Comparison of ENCODE assay signal across 16 mouse cellular contexts in genomic region chr6:86543869-86544268, GRCm38 (mm10).
"Had no signal": no experiment of that assay in that cellular context is flagged by ENCODE, and none has a peak within 500 bp of the region (broad histone marks: within the 10 kb centered on the region; RNA-seq: fewer than 3 reads in every experiment).

No protein-coding gene starts in this region.

- H3K4me2 ChIP-seq: lung, embryonic 15.5 days; midbrain, embryonic 12.5 days; midbrain, embryonic 15.5 days; neural tube, embryonic 12.5 days; stomach, embryonic 15.5 days had no signal

- H3K4me1 ChIP-seq: midbrain, embryonic 12.5 days; midbrain, embryonic 15.5 days; neural tube, embryonic 12.5 days had no signal

- H3K27ac ChIP-seq: lung, embryonic 15.5 days; macrophage; midbrain, embryonic 12.5 days; midbrain, embryonic 15.5 days; neural tube, embryonic 12.5 days; stomach, embryonic 15.5 days; stomach, postnatal 0 days had no signal

- DNase-seq: liver, postnatal 0 days; lung, adult 2 months; lung, postnatal 14 days; lung, postnatal 36 days; right cerebral cortex, postnatal 14 days; thymus, adult 2 months; thymus, postnatal 36 days had no signal

- H3K9ac ChIP-seq: liver, postnatal 0 days; lung, embryonic 15.5 days; midbrain, embryonic 12.5 days; midbrain, embryonic 15.5 days; neural tube, embryonic 12.5 days; stomach, embryonic 15.5 days had no signal

- H3K9me3 ChIP-seq: lung, embryonic 15.5 days; megakaryocyte, embryonic 14.5 days; midbrain, embryonic 12.5 days; midbrain, embryonic 15.5 days; neural tube, embryonic 12.5 days; stomach, embryonic 15.5 days had no signal

- H3K27me3 ChIP-seq: lung, embryonic 15.5 days; megakaryocyte, embryonic 14.5 days; midbrain, embryonic 12.5 days; midbrain, embryonic 15.5 days; neural tube, embryonic 12.5 days; stomach, embryonic 15.5 days had no signal

- H3K4me3 ChIP-seq: lung, embryonic 15.5 days; megakaryocyte, embryonic 14.5 days; midbrain, embryonic 12.5 days; midbrain, embryonic 15.5 days; neural tube, embryonic 12.5 days; stomach, embryonic 15.5 days had no signal

- ATAC-seq: liver, postnatal 0 days; lung, postnatal 0 days; midbrain, embryonic 15.5 days had no signal
